Mouse (Mus musculus) bone marrow, adult 2 months (tissue): ENCODE results near the gene Casc3.

Experiments
- CTCF ChIP-seq: fragments of 200-500 bp; IDR thresholded peaks from 2 replicates; pipeline ENCODE4 v1.5.1; 2011; ENCODE audit warnings: low read length, control low read depth; ENCODE audit not compliant: control insufficient read depth, insufficient read depth
- POLR2A ChIP-seq: fragments of 200-500 bp; IDR thresholded peaks from 2 replicates; pipeline ENCODE4 v1.6.1; 2011; ENCODE audit warnings: low read depth, mild to moderate bottlenecking, control low read depth, low read length, borderline replicate concordance; ENCODE audit not compliant: control insufficient read depth

DNA sequence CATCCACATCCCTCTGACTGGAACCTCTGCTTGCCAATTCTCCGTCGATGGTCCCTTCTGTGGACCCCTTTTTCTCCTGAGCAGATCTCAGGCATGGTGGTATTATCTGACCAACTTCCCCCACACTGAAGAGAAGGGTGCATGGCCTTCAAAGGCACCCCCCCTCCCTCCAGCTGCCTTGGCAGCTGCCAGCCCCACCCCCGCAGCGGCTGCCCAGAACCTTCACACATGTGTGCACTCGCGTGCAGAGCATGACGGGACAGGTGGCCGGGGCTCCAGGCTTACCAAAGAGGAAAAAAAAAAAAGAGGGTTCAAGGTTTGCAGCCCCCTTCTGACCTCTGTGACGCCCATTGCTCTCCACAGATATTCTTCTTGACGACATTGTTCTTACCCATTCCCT lies 35.2 kb downstream of the Casc3 start:
- TF ChIP-seq POLR2A (no peak), CTCF (no peak)
